Mouse (Mus musculus) C2C12 (cell line): Measurements from ENCODE around the gene Sertad2.

Experiments
- CEBPB ChIP-seq: IDR thresholded peaks from one replicate; pipeline ENCODE4 v1.6.1; 2011; ENCODE audit warnings: low read depth, mild to moderate bottlenecking, control low read depth, moderate library complexity
- CTCF ChIP-seq: IDR thresholded peaks from one replicate; pipeline ENCODE4 v1.5.1; 2011; ENCODE audit not compliant: control insufficient read depth, insufficient read depth, insufficient read length
- MAX ChIP-seq: IDR thresholded peaks from one replicate; pipeline ENCODE4 v1.6.1; 2011; ENCODE audit warnings: mild to moderate bottlenecking, control low read depth
- MYOD1 ChIP-seq: IDR thresholded peaks from one replicate; pipeline ENCODE4 v1.6.1; 2011; ENCODE audit warnings: low read depth; ENCODE audit not compliant: control insufficient read depth, insufficient read length
- USF1 ChIP-seq: IDR thresholded peaks from one replicate; pipeline ENCODE4 v1.6.1; 2011; ENCODE audit warnings: low read depth, mild to moderate bottlenecking, control low read depth, moderate library complexity

GRCm38 (mm10) chr11:20644166-20644565 lies 101.1 kb downstream of the Sertad2 start:
- TF ChIP-seq CTCF (no peak), CEBPB (no peak), USF1 (no peak), MAX (no peak), MYOD1 (no peak)
